Mouse (Mus musculus) small intestine, adult 2 months (tissue): ENCODE results near the gene Gpsm3. TPM values are rescaled to one million over a fixed set of nuclear protein-coding genes. Genes with fewer than 3 reads are reported as not detected.

Experiments
- H3K27ac ChIP-seq: fragments of 200-500 bp; 2 replicates; pipeline ENCODE4 v1.5.1; 2012; ENCODE audit warnings: low read depth, low read length, control low read depth, inconsistent platforms; ENCODE audit not compliant: insufficient read depth
- H3K27me3 ChIP-seq: fragments of 200-500 bp; 2 replicates; pipeline ENCODE4 v1.6.1; 2012; ENCODE audit warnings: mild to moderate bottlenecking, moderate library complexity, low read length, inconsistent platforms; ENCODE audit not compliant: control insufficient read depth, insufficient read depth
- H3K36me3 ChIP-seq: fragments of 200-500 bp; 2 replicates; pipeline ENCODE4 v1.6.1; 2012; ENCODE audit warnings: mild to moderate bottlenecking, low read length, control low read depth, inconsistent platforms; ENCODE audit not compliant: control insufficient read depth, insufficient read depth
- H3K4me1 ChIP-seq: fragments of 200-500 bp; 2 replicates; pipeline ENCODE4 v1.6.1; 2012; ENCODE audit warnings: low read length, inconsistent platforms, mixed read lengths; ENCODE audit not compliant: control insufficient read depth, insufficient read depth, insufficient read length
- H3K4me3 ChIP-seq: fragments of 200-500 bp; 2 replicates; pipeline ENCODE4 v1.5.1; 2012; ENCODE audit warnings: low read depth, mild to moderate bottlenecking, control low read depth, inconsistent platforms, low read length, moderate library complexity
- CTCF ChIP-seq: fragments of 200-500 bp; IDR thresholded peaks from 2 replicates; pipeline ENCODE4 v1.5.1; 2012; ENCODE audit warnings: low read depth, mild to moderate bottlenecking, control low read depth, inconsistent platforms, low read length, moderate library complexity, mixed read lengths; ENCODE audit not compliant: insufficient replicate concordance, insufficient read length; ENCODE audit errors: extremely low read depth
- POLR2A ChIP-seq: fragments of 200-500 bp; IDR thresholded peaks from 2 replicates; pipeline ENCODE4 v1.6.1; 2012; ENCODE audit warnings: low read depth, mild to moderate bottlenecking, control low read depth, inconsistent platforms, low read length, moderate library complexity
- WGBS: fragments of 180-500 bp; shearing (Covaris S2); methylation state at CpG from one replicate; pipeline ENCODE4 v1.1.7; 2018; 5-methylcytosine and 5-hydroxymethylcytosine counted together
- polyA plus RNA-seq: library from polyadenylated mRNA; depleted of rRNA; stranded (reverse); fragments of >200 nt; gene quantifications from 2 replicates; pipeline ENCODE4 v1.2.3, GENCODE M21; 2012

Gpsm3 gene
- polyA plus RNA-seq, 1 experiment = 8.1 TPM

DNA sequence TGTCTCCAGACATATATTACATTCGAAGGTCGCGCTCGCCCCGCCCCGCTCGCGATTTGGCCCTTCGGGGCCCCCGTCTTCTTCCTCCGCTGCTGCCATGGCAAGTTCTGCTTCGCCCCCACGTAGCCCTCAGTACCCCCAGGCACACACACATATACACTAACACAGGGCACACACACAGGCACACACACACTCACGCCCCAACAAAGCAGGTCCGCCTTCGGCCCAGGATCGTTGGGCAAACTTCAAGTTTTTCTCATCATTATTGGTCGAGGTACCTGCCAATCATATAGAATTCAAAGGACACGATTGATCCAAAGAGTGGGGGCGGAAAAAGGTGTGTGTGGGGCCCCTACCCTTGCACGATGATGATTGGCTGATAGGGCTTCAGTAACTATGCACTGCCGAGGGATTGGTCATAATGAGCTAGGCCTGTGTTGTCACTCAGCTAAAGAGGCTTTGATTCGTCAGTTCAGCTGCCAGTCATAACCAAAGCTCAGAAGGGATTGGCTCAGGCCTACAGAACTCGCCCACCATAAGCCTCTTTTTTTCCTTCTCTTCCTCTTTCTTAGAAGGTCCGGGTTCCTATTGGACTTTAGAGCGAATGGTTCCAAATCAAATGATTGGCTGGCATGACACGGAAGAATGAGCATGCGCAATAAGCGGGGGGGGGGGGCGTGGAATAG lies 13.9 kb downstream of the Gpsm3 start, which contains the start of gene Rnf5:
Gene Rnf5 (minus strand): TSS at position 316 of the 686 bp plus-strand sequence.
- peaks cover 30% of the 10 kb centered on the region for H3K4me1 ChIP-seq
- peak within 1 kb of the TSS; percentile 97 for H3K4me3 ChIP-seq
- H3K27me3 ChIP-seq = no peaks in the 10 kb centered on the region
- H3K27ac ChIP-seq = peak within 1 kb of the TSS; percentile 100
- TF ChIP-seq CTCF (no peak), POLR2A (peak; percentile 49; the same call in 1 of the 2 replicates)
- WGBS = 1% methylated on average over 30 of the region's 30 CpGs
- peaks cover 11% of the 10 kb centered on the region for H3K36me3 ChIP-seq

GRCm38 (mm10) chr17:34604061-34604508 lies 14.5 kb downstream of the Gpsm3 start, which contains the start of gene Agpat1:
Gene Agpat1 (plus strand): TSS chr17:34604262.
- Histone ChIP-seq H3K36me3 (peaks cover 11% of the 10 kb centered on the region), H3K27me3 (no peaks in the 10 kb centered on the region), H3K4me1 (peaks cover 33% of the 10 kb centered on the region), H3K27ac (peak within 1 kb of the TSS; percentile 100), H3K4me3 (peak within 1 kb of the TSS; percentile 97)
- under 1% methylated on average over 35 of the region's 35 CpGs for WGBS
- TF ChIP-seq CTCF (no peak), POLR2A (peak; percentile 91)

DNA sequence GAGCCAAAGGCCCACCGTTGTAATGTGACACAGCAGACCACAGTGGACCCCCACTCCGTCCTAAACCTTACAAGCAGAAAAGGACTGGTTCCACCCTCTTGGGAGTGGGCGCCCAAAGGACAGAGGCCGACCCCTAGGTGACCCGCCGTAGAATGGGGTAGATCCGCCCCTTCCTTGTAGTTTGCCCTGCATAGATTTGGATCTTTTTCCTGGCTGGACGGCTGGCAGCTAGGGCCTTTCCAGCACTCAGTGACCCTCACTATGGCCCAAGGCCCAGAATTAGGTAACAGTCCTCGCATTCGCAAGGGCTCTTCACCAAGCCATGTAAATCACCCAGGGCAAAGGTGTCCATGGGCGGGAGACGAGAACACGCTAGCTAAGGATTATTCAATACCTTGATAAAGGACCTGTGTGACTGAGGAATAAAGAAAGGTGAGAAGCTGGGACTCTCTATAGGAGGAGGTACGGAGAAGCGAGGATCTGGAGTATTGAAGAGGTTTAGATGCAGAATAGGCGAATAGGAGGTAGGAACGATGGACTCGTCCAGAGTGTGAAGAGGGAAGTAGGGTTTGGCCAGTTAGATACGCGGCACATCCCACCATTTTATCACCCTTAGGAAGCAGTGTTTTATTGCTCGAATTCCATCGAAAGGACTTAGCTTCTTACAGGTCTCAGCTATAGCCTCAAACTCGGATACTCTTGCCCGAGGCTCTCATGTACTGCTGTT lies 15.1 kb downstream of the Gpsm3 start:
- peak overlapping the region; percentile 100 for H3K27ac ChIP-seq
- peaks cover 33% of the 10 kb centered on the region for H3K4me1 ChIP-seq
- TF ChIP-seq POLR2A (no peak), CTCF (no peak)
- H3K36me3 ChIP-seq = peaks cover 11% of the 10 kb centered on the region
- H3K4me3 ChIP-seq = peak overlapping the region; percentile 73
- no peaks in the 10 kb centered on the region for H3K27me3 ChIP-seq
- WGBS = 4% methylated on average over 24 of the region's 24 CpGs

- H3K36me3 ChIP-seq = peaks cover 8% of the 10 kb centered on the region
- H3K27me3 ChIP-seq = no peaks in the 10 kb centered on the region
- peaks cover 31% of the 10 kb centered on the region for H3K4me1 ChIP-seq
- WGBS = under 1% methylated on average over 30 of the region's 30 CpGs
- peak overlapping the region; percentile 73 for H3K4me3 ChIP-seq
- TF ChIP-seq POLR2A = peak; percentile 97
- TF ChIP-seq CTCF = no peak
- H3K27ac ChIP-seq = peak overlapping the region; percentile 100
Measured at GRCm38 (mm10) chr17:34605609-34606008, 16.0 kb downstream of the Gpsm3 start.

DNA sequence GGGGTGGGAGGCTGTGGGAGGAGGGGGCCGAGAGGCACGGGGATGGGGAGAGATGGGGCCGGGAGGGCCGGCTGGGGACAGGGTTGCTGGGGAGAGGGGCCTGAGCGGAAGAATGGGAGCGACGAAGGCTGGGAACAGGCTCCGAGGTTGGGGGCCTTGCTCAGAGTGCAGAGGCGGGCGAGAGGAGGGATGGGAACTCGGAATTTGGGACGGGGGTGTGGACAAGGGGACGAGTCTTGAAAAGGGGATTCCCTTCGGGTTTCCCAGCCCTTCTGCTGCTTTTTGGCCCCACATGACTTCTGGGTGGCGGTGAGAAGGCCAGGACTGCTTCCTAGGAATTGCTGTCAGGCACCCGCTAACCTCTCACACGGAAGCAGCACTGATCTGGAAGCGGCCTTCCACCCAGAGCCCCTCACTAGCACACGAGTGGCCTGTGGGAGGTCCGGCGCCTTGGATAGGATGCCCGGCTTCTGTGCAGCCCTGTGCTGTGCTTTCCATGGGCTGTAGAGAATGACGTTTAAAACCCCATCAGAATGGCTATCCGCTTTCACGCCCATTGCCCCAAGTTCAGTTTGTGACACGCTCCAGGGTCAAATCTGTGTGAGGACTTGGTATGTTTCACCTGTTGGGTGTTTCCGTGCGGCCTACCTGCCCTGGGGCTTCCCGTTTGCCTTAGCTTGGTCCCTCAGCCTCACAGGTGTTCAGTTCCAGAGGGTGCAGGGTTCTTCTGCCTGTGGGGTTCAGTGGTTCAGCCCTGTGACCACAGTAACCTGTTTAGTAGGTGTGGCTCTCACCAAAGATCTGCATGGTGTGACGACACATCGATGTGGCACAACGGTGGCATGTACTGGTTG lies 16.8 kb downstream of the Gpsm3 start:
- 3% methylated on average over 32 of the region's 32 CpGs for WGBS

GRCm38 (mm10) chr17:34607997-34608396 lies 18.4 kb downstream of the Gpsm3 start:
- 30% methylated on average over 7 of the region's 7 CpGs for WGBS
- no peak for TF ChIP-seq POLR2A
- no peak for TF ChIP-seq CTCF
- H3K27me3 ChIP-seq = no peaks in the 10 kb centered on the region
- H3K27ac ChIP-seq = peak overlapping the region; percentile 14
- H3K4me1 ChIP-seq = peaks cover 28% of the 10 kb centered on the region
- H3K36me3 ChIP-seq = peaks cover 22% of the 10 kb centered on the region
- H3K4me3 ChIP-seq = no peak overlapping the region

More for the DNA sequence above, 16.8 kb downstream of the Gpsm3 start:
- Histone ChIP-seq H3K36me3 (peaks cover 12% of the 10 kb centered on the region), H3K27me3 (no peaks in the 10 kb centered on the region), H3K27ac (peak overlapping the region; percentile 79), H3K4me3 (peak overlapping the region; percentile 73), H3K4me1 (peaks cover 31% of the 10 kb centered on the region)
- TF ChIP-seq CTCF (no peak), POLR2A (no peak; the same call in 1 of the 2 replicates)
